Mouse (Mus musculus): ENCODE measurements around the gene Fas. TPM values are rescaled to one million over a fixed set of nuclear protein-coding genes. Genes with fewer than 3 reads are reported as not detected.
A peak's percentile ranks its signal among the peaks of the same experiment; 100 is the strongest.

The Fas gene
- under 1 TPM in 1 of 2 experiments, not detected in 1; 0.90 TPM for total RNA-seq (2021)

GRCm38 (mm10) chr19:34289948-34290789 is at the start of gene Fas:
Gene Fas (plus strand): TSS chr19:34290666.
- DNase-seq (ENCODE audit: extremely low spot score in 1 of 2, low spot score in 2 of 2) = peak; percentile 5 to 73
- intact Hi-C loops (cut with DNase I) = no loop called here

- no peak for DNase-seq (ENCODE audit: extremely low spot score in 1 of 2, low spot score in 2 of 2)
- intact Hi-C loops (cut with DNase I) = loop anchor here (5.0 to 10.0 kb wide), 6 partner anchors 41 to 533 kb away; partner anchors contain the start of gene Ch25h
Observed at GRCm38 (mm10) chr19:34241247-34241915, 49.1 kb upstream of the Fas start.

- DNase-seq (ENCODE audit: extremely low spot score in 1 of 2, low spot score in 2 of 2) = no peak
- intact Hi-C loops (cut with DNase I) = loop anchor here (5.0 to 10.0 kb wide), 6 partner anchors 39 to 532 kb away; partner anchors contain the start of gene Ch25h
Observed at GRCm38 (mm10) chr19:34242925-34243324, 47.5 kb upstream of the Fas start.

GRCm38 (mm10) chr19:34244056-34244455 is 46.4 kb upstream of the Fas start:
- DNase-seq (ENCODE audit: extremely low spot score in 1 of 2, low spot score in 2 of 2) = peak in 1 of 2 experiments; percentile 65
- intact Hi-C loops (cut with DNase I) = loop anchor here (5.0 to 10.0 kb wide), 6 partner anchors 38 to 531 kb away; partner anchors contain the start of gene Ch25h

GRCm38 (mm10) chr19:34248558-34248957 is 41.9 kb upstream of the Fas start:
- no peak for DNase-seq (ENCODE audit: extremely low spot score in 1 of 2, low spot score in 2 of 2)
- intact Hi-C loops (cut with DNase I) = loop anchor here (10.0 kb wide), 4 partner anchors 104 to 526 kb away; partner anchors contain the start of gene Ch25h

- intact Hi-C loops (cut with DNase I) = no loop called here
- DNase-seq (ENCODE audit: extremely low spot score in 1 of 2, low spot score in 2 of 2) = no peak
Observed at GRCm38 (mm10) chr19:34250621-34251020, 39.8 kb upstream of the Fas start.

- no peak for DNase-seq (ENCODE audit: extremely low spot score in 1 of 2, low spot score in 2 of 2)
- intact Hi-C loops (cut with DNase I) = no loop called here
Observed at GRCm38 (mm10) chr19:34251900-34252299, 38.6 kb upstream of the Fas start.

GRCm38 (mm10) chr19:34252450-34252849 is 38.0 kb upstream of the Fas start:
- intact Hi-C loops (cut with DNase I) = no loop called here
- DNase-seq (ENCODE audit: extremely low spot score in 1 of 2, low spot score in 2 of 2) = no peak

GRCm38 (mm10) chr19:34254101-34254879 is 36.2 kb upstream of the Fas start:
- DNase-seq (ENCODE audit: extremely low spot score in 1 of 2, low spot score in 2 of 2) = no peak
- intact Hi-C loops (cut with DNase I) = no loop called here

- intact Hi-C loops (cut with DNase I) = no loop called here
- no peak for DNase-seq (ENCODE audit: extremely low spot score in 1 of 2, low spot score in 2 of 2)
Observed at GRCm38 (mm10) chr19:34254880-34255681, 35.4 kb upstream of the Fas start, which contains the start of gene Acta2. Gene Acta2 (minus strand): TSS chr19:34255590.

- intact Hi-C loops (cut with DNase I) = no loop called here
Observed at GRCm38 (mm10) chr19:34256149-34256548, 34.3 kb upstream of the Fas start.

GRCm38 (mm10) chr19:34256936-34257335 is 33.5 kb upstream of the Fas start:
- intact Hi-C loops (cut with DNase I) = no loop called here
- no peak for DNase-seq (ENCODE audit: extremely low spot score in 1 of 2, low spot score in 2 of 2)

More at GRCm38 (mm10) chr19:34256149-34256548, 34.3 kb upstream of the Fas start:
- DNase-seq (ENCODE audit: extremely low spot score in 1 of 2, low spot score in 2 of 2) = no peak

- intact Hi-C loops (cut with DNase I) = no loop called here
- DNase-seq (ENCODE audit: extremely low spot score in 1 of 2, low spot score in 2 of 2) = no peak
Observed at GRCm38 (mm10) chr19:34262273-34262974, 28.0 kb upstream of the Fas start.

GRCm38 (mm10) chr19:34265604-34266193 is 24.8 kb upstream of the Fas start:
- intact Hi-C loops (cut with DNase I) = no loop called here
- no peak for DNase-seq (ENCODE audit: extremely low spot score in 1 of 2, low spot score in 2 of 2)

- intact Hi-C loops (cut with DNase I) = no loop called here
- no peak for DNase-seq (ENCODE audit: extremely low spot score in 1 of 2, low spot score in 2 of 2)
Observed at GRCm38 (mm10) chr19:34268991-34269390, 21.5 kb upstream of the Fas start.

- DNase-seq (ENCODE audit: extremely low spot score in 1 of 2, low spot score in 2 of 2) = peak in 1 of 2 experiments; percentile 27
- intact Hi-C loops (cut with DNase I) = no loop called here
Observed at GRCm38 (mm10) chr19:34270106-34270726, 20.2 kb upstream of the Fas start.
